ENCODE assay signal across 10 mouse cellular contexts in the genomic region with DNA sequence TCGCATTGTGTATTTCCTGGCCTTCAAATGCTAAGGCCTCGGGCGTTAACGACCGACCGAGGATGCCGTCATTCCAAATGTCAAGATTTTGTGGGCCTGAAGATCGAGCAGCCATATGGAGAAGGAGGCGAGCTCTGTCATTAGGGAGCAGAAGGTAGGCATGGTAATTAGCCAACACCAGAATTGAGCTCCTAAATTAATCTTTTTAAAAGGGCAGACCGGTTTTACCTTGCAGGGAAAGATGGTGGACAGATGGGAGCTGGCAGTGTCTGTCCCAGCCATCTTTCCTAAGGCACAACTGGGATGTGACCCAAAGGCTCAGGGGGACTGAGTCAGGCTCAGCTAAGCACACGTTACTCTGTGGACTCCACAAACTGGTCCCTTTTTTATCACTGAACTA.
"Had no signal": no experiment of that assay in that cellular context is flagged by ENCODE, and none has a peak within 500 bp of the region (broad histone marks: within the 10 kb centered on the region; RNA-seq: fewer than 3 reads in every experiment).

No protein-coding gene starts in this region.

- DNase-seq: kidney, adult 2 months; kidney, postnatal 25 days; lung, adult 18-20 months; thymus, adult 18-20 months; thymus, postnatal 25 days had no signal

- H3K27me3 ChIP-seq: midbrain, embryonic 13.5 days had no signal

- H3K36me3 ChIP-seq: kidney, embryonic 15.5 days; limb, embryonic 13.5 days; midbrain, embryonic 13.5 days; neural tube, embryonic 12.5 days had no signal

- H3K4me2 ChIP-seq: kidney, embryonic 15.5 days; limb, embryonic 13.5 days; midbrain, embryonic 13.5 days; neural tube, embryonic 12.5 days had no signal

- H3K9ac ChIP-seq: kidney, embryonic 15.5 days; limb, embryonic 13.5 days; liver, embryonic 14.5 days; midbrain, embryonic 13.5 days; neural tube, embryonic 12.5 days had no signal

- H3K9me3 ChIP-seq: kidney, embryonic 15.5 days; midbrain, embryonic 13.5 days; neural tube, embryonic 12.5 days had no signal

- ATAC-seq: midbrain, embryonic 13.5 days had no signal

- H3K27ac ChIP-seq: kidney, embryonic 15.5 days; limb, embryonic 13.5 days; liver, embryonic 14.5 days; midbrain, embryonic 13.5 days; neural tube, embryonic 12.5 days had no signal

- H3K4me3 ChIP-seq: kidney, embryonic 15.5 days; limb, embryonic 13.5 days; midbrain, embryonic 13.5 days; neural tube, embryonic 12.5 days had no signal
